Mouse (Mus musculus) ES-E14 (cell line): Measurements from ENCODE around the gene Dnajc5g.

Source experiments
- CHD2 ChIP-seq: IDR thresholded peaks from 2 replicates; pipeline ENCODE4 v1.6.1; 2014; ENCODE audit warnings: mild to moderate bottlenecking, low read depth, low read length, inconsistent platforms
- HCFC1 ChIP-seq: IDR thresholded peaks from 2 replicates; pipeline ENCODE4 v1.6.1; 2012; ENCODE audit warnings: low read length, inconsistent platforms, borderline replicate concordance; ENCODE audit not compliant: insufficient read depth
- MAFK ChIP-seq: IDR thresholded peaks from 2 replicates; pipeline ENCODE4 v1.6.1; 2014; ENCODE audit warnings: mild to moderate bottlenecking, low read depth, low read length, inconsistent platforms; ENCODE audit not compliant: insufficient read depth
- ZC3H11A ChIP-seq: IDR thresholded peaks from 2 replicates; pipeline ENCODE4 v1.6.1; 2012; ENCODE audit warnings: low read depth, mild to moderate bottlenecking, inconsistent platforms, low read length, borderline replicate concordance
- ZNF384 ChIP-seq: IDR thresholded peaks from 2 replicates; pipeline ENCODE4 v1.6.1; 2012; ENCODE audit warnings: low read depth, low read length, inconsistent platforms

- TF ChIP-seq MAFK: no peak
- TF ChIP-seq HCFC1: no peak
- no peak for TF ChIP-seq ZC3H11A
- no peak for TF ChIP-seq CHD2
- no peak for TF ChIP-seq ZNF384
Measured at GRCm38 (mm10) chr5:31149781-31150180, 43.7 kb downstream of the Dnajc5g start.
